Mouse (Mus musculus): ENCODE results near the gene Arid1a.
"Not testable (repeated sequence)": the region's sequence is repeated elsewhere in the genome, so short reads cannot be mapped to it uniquely, and the experiment has no call there.

The Arid1a gene

DNA sequence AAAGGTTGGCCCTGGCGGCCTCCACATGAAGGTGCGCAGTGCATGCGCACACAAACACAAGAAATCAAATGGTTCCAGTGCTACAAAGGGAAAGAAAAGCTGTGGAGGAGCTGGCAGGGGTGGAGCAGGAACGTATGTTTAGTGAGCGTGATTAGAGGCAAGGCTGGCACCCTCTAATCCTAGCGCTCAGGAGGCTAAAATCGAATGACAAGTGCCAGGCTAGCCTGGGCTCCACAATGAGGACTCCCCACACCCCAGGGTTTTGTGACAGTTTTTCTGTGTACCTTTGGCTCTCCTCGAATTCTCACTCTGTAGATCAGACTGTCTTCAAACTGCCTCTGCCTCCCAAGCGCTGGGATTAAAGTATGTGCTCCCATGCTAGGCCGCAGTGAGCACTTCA lies 103.8 kb downstream of the Arid1a start:
- no peak for DNase-seq (ENCODE audit: low read depth, low spot score)

DNA sequence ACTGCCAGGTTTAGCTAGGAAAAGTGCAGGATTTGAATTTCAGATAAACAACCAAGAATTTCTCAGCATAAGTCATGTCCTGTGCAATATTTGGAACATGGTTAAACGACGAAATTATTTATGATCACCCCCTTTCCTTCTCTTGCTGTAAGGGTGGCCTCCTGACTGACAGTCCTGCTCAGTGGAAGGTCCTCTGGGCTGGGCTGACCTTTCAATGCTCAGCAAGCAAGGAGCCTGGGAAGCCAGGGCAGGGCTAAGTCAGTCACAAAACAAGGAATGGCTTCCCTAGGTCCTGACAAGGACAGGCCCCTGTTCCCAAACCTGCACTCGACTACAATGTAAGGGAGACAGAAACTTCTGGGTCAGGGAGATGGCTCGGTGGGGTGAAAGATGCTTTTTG lies 104.6 kb downstream of the Arid1a start:
- DNase-seq (ENCODE audit: low read depth, low spot score): no peak

DNA sequence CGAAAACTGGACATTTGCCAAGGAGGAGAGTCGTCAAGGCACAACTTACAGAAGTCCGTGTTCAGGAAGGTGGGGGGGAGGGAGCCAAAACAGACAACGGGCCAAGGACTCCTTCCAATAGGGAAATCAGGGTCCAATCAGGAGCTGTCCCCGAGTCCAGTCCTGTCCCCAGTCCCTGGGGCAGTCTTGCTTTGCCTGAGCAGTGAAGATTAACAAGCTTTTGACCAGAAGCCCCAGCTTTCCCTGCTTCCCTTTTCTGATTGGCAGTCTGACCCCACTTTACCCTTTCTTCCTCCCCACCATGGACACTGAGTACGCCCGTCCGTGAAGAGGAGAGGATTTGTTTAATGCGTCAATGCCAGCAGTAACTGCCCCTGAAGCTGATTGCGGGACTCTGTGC lies 105.1 kb downstream of the Arid1a start:
- no peak for DNase-seq (ENCODE audit: low read depth, low spot score)

DNA sequence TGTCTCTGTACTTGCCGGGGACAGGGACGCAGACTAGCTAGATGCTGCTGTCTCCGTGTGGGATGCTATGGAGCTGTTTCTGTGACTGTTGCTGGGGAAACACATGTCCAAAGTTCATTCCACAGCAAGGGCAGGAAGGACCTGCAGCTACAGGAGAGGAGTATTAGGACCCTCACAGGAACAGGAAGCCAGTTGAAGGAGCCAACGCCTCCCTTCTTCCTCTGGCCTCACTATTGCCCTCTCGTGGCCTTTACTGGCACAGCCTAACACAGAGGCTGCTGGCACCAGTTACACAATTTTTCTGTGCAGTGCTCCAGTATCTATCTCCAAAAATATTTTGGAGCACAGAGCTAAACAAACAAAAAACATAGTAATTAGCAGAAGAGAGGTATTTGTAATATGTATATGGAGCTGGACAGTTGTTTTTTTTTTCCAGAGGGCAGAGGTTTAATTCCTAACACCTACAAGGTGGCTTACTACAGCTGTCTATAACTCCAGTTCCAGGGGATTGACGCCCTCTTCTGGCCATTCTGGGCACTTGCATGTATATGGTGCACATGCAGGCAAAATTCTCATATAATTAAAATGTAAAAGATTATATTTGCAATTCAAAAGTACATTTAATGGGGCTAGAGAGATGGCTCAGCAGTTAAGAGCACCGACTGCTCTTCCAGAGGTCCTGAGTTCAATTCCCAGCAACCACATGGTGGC lies 106.4 kb downstream of the Arid1a start, which contains the start of gene Zdhhc18:
TSS of gene Zdhhc18 (minus strand) at position 166 of the 711 bp plus-strand sequence.
- DNase-seq (ENCODE audit: low read depth, low spot score): peak; percentile 87

DNA sequence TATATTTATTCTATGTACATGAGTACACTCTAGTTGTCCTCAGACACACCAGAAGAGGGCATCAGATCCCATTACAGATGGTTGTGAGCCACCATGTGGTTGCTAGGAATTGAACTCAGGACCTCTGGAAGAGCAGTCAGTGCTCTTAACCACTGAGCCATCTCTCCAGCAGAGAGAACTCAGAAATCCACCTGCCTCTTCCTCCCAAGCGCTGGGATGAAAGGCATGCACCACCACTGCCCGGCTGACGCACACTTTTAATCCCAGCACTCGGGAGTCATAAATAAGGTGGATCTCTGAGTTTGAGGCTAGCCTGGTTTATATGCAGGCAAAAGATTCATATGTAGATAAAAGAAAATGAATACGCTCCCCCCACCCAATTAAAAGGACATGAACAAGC lies 107.1 kb downstream of the Arid1a start:
- not testable (repeated sequence) for DNase-seq (ENCODE audit: low read depth, low spot score)

DNA sequence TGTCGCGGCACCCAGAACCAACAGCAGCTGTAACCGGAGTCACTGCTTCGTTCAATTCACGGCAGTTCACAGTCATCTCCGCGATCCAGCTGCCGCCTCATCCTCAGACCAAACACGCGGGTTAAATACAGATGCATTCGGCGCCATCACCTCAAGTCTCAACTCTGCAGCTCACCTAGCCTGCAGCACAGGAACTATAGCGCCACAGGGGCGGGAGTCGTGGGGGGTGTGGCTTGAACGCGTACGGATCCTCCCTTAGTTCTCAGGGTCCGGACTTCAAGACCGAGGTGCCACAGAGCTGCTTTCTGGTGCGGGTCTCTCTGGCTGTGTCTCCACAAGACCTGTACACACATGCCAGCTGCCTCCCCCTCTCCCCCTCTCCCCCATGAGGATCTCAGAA lies 110.9 kb downstream of the Arid1a start:
- no peak for DNase-seq (ENCODE audit: low read depth, low spot score)

DNA sequence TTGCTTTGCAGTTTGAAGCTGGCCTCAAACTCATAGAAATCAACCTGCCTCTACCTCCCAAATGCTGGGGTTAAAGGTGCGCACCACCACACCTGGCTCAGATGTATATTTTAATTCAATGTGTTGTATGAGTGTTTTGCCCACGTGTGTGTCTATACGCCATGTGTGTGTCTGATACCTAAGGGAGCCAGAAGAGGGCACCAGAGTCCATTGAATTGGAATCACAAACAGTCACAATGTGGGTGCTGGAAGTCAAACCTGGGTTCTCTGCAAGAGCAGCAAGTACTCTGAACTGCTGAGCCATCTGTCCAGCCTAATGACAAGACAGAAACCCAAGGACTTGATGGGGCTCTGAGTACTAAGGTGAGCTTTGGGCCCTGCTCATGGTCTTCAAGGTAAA lies 111.4 kb downstream of the Arid1a start:
- DNase-seq (ENCODE audit: low read depth, low spot score): no peak

DNA sequence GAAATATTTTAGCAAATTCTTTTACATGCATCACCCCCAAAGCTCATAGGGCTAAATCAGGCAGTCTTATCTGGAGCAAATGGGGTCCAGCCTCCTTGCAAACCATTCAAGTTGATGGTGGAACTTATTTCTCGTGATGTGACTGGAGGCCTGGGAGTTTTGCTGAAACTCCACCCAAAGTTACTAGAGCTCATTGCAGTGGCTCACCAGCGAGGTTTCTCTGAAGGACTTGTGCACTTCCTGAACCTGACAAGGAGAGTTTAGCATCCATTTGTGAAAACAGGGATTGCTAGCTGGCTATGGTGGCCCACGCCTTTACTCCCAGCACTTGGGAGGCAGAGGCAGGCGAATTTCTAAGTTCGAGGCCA lies 122.5 kb downstream of the Arid1a start:
- no peak for DNase-seq (ENCODE audit: low read depth, low spot score)

DNA sequence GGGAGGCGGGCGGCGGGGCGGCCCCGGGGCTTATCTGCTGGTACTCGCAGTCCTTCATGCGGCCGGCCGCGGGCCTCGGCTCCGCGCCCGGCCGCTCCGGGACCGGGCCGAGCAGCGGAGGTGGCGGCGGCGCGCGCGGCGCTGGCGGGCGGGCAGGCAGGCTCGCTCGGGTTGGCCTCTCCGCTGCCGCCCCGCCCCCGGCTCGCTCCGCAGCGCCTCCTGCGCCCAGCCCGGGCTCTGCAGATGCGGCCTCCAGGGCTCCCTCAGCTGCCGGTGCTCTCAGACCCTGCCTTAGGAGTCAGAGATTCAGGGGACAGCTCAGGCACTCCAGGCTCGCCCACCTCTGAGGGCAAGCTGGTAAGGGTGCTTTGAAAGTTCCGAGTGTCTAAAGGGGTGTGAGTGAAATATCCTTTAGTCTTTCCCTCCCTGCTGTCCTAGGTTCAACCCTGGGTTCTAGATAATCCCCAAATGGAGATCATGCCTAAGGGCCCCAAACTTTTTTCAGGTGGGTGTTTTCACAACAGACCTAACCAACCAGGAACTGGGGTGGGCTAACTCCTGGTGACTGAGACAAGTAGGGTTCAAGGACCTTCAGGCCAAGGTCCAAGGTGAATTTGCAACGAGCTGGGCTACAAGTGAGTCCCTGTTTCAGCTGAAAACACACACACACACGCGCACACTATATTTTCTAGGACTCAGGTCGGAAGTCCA lies 123.1 kb downstream of the Arid1a start:
- peak; percentile 88 for DNase-seq (ENCODE audit: low read depth, low spot score)

DNA sequence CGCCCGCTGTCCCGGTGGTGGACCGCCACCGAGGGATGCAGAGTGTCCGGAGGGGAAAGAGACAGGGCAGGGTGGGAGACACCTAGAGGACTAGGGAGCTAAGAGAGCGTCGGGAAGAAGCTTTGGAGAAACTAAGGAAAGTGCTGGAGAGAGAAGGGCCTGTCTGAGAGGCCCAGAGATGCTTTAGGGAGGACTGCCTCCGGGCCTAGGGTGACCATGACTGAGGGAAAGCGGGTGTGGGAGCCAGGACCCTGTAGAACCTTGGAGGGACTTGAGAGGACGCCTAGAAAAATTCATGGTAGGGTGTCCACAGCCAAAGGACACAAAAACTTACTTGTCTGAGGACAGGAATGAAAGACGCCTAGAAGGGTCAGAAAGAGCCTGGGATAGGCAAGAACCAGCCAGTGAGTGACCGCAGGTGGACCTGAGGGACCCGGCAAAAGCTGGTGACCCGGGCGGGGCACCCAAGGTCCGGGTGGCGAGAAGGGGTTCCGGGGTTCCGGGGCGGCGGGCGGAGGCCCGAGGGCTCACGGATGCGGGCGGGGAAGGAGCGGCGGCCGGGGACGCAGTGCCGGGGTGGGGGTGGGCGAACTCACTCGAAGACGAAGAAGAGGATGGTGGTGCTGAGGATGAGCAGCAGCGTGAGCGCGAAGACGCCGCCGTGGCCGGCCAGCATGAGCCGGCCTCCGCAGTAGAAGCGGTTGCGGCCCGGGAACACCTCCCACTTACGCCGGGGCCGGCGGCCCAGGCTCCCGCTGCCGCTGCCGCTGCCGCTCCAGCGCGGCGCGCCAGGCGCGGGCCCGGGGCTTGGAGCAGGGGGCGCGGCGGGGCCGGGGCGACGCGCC lies 123.9 kb downstream of the Arid1a start:
- peak; percentile 61 for DNase-seq (ENCODE audit: low read depth, low spot score)

DNA sequence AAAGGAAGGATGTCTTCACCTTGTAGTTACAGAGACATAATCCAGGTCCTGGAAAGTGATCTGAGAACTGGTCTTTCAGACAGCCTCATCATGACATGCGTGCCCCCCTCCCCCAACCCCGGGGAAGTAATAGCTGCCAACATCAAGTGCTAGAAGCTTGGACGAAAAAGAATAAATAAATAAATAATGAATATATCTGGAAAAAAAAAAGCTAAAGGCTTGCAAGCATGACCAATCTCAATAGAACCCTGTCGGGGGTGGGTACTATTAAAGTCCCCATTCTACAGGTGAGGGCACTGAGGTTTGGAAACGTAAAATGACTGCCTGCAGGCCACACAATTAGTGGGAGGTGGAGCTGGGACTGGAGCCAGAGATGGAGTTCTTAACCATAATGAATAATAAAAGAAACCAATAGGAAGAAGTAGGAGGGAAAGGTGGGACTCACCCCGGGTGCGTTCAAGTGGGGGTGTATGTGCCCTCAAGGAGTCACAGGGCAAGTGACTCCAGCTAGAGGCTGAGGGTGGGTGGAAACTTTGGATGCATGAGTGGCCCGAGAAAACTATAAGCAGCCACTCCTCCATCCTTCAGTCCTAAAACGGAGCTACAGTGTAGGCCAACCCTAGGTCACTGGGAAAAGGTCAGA lies 124.7 kb downstream of the Arid1a start:
- peak; percentile 54 for DNase-seq (ENCODE audit: low read depth, low spot score)

DNA sequence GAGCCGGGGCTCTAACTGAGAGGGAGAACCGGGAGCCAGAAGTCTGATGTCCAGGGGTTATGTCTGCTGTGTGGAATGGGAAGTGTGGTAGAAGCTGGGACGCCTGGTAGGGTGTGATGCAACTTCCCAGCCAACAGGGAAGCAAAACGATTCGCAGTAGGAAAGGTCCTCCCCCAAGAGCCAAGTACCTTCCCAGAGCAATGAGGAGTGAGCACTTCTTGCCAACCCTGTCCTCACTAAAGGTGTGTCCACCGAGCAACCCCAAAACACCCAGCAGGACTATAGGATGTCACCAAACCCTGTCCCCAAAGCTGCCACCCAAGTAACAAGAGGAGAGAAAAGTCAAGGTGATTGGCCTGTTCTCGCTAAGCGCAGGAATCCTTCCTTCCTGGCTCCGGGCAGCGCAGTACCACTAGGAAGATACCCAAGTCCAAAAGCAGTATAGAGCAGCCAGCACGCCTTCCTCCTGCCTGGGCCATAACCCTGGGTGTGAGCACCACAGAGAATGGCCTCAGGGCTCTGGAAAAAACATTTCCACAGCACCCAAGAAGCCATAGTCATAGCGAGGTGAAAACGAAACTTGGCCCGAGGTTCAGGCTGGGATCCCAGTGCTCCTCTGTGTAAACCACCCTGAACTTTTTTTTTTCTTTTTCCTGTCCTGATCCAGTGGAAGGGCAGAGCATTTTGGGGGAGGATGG lies 125.3 kb downstream of the Arid1a start:
- DNase-seq (ENCODE audit: low read depth, low spot score): peak; percentile 66

DNA sequence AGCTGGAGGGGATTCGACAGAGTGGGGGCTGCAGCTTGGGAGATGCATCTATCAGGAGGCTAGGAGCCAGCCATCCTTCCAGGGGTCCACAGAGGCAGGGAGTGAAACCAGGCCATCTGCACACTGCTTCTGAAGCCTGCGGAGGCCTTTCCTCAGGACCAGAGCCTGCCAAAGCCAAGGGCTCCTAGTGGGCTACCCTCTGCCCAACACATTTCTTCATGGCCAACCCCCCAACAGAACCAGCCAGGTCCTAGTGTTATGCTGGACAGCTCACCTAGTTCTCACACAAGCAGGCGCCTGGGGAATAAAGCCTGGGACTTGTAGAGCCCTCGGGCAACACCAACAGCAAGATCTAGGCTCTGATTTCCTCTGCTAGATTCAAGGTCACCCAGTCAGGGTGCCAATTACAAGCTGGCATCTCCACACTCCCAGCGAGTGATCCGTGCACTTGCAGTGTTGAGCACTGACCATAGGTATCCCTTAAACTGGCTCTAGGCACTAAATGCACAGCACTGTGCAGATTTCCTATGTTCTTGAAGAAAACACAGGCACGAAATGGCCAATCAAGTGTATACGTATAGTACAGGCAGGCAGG lies 126.1 kb downstream of the Arid1a start:
- DNase-seq (ENCODE audit: low read depth, low spot score): no peak

DNA sequence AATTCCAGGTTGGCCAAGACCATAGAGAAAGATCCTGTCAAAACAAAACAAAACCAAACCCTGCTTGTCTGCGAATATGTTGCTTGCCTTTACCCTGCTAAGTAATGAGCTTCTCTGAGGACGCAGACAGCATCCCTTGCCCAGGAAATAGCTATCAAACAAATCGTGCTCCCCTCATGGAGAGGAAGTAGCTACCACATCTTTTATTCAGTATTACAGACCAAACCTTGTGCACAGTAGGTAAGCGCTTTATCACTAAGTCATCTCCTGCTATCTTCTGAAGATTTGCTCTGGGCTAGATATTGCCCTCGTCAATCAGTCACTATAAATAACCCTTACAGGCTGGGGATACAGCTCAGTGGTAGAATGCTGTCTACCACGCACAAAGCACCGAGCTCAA lies 127.4 kb downstream of the Arid1a start:
- peak; percentile 72 for DNase-seq (ENCODE audit: low read depth, low spot score)

Data from CD4-positive helper T cell, adult 2 months (primary cell).